Mouse (Mus musculus): ENCODE measurements around the gene Ctdsp2.

Ctdsp2 gene

DNA sequence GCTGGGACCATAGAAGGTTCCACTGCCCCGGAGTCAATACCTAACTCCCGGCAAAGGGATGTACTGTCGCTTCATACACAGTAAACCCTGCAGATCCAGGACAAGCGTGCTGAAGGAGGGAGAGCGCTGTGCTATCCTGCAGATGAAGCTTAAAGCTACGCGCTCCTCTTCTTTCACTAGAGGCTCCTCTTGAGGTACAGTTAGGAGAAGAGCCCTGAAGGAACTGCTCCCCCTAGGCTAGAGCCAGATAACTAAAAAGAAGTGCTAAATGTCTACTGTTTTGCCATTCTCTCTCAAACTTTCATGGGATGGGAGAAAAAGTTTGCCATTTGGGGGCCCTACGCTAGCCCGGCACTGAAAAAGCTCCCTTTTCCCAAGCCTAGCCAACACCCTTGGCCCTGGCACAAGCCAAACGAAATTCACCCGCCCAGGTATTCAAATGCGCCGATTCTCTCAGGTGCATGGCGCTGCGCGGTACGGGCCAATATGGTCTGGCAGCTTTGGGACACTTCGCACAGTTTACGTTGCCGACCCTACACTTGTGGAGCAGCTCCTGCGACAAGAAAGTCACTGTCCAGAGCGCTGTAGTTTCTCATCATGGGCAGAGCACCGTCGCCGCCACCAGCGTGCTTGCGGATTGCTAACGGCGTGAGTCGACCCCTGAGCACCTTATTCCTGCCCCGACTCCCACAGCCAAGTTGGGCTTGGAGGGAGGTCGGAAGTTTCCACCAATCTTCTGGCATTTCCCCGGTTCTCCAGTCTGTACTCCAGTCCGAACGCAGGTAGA lies 70.3 kb downstream of the Ctdsp2 start:
- DNase-seq: peak in 1 of 2 experiments; percentile 9

Measured in cerebellum, postnatal 10 days (tissue).